Mouse (Mus musculus) G1E (cell line): ENCODE data around the gene Gm28048. TPM values are rescaled to one million over a fixed set of nuclear protein-coding genes. Genes with fewer than 3 reads are reported as not detected.

Experiments
- ATAC-seq: 2 replicates; pipeline ENCODE4 v1.8.0; 2016; ENCODE audit warnings: mild to moderate bottlenecking; ENCODE audit not compliant: insufficient number of reproducible peaks, poor library complexity, low FRiP score, severe bottlenecking; ENCODE audit errors: extremely low read depth
- DNase-seq: peaks from one replicate; pipeline ENCODE4 v3.0.0; 2012; ENCODE audit warnings: low spot score
- H3K27me3 ChIP-seq: 2 replicates; pipeline ENCODE4 v1.6.1; 2012; ENCODE audit warnings: mild to moderate bottlenecking, low read length, inconsistent platforms; ENCODE audit not compliant: insufficient read depth
- H3K36me3 ChIP-seq: replicated peaks from 2 replicates; pipeline ENCODE3; 2012; ENCODE audit warnings: mild to moderate bottlenecking, inconsistent platforms
- H3K4me1 ChIP-seq: 2 replicates; pipeline ENCODE4 v1.6.1; 2012; ENCODE audit warnings: low read depth, low read length, inconsistent platforms, mixed read lengths; ENCODE audit not compliant: insufficient read depth
- H3K4me3 ChIP-seq: 2 replicates; pipeline ENCODE4 v1.5.1; 2012; ENCODE audit warnings: low read depth, mild to moderate bottlenecking, inconsistent platforms, low read length, moderate library complexity, mixed read lengths
- H3K9me3 ChIP-seq: replicated peaks from 2 replicates; pipeline ENCODE4 v1.6.1; 2012; ENCODE audit warnings: inconsistent platforms
- CTCF ChIP-seq: IDR thresholded peaks from 2 replicates; pipeline ENCODE4 v1.5.1; 2012; ENCODE audit warnings: low read depth, low read length, inconsistent platforms, mixed read lengths
- GATA1 ChIP-seq: IDR thresholded peaks from 2 replicates; pipeline ENCODE4 v1.6.1; 2012; ENCODE audit warnings: borderline replicate concordance, low read length, inconsistent platforms, mixed read lengths
- GATA2 ChIP-seq: IDR thresholded peaks from 2 replicates; pipeline ENCODE4 v1.6.1; 2012; ENCODE audit warnings: low read depth, low read length, inconsistent platforms, borderline replicate concordance
- POLR2AphosphoS5 ChIP-seq: IDR thresholded peaks from 2 replicates; pipeline ENCODE4 v1.6.1; 2012; ENCODE audit warnings: low read depth, low read length, inconsistent platforms; ENCODE audit not compliant: insufficient replicate concordance
- TAL1 ChIP-seq: conservative IDR thresholded peaks from 2 replicates; pipeline ENCODE4 v1.6.1; 2012; ENCODE audit warnings: low read depth, low read length, inconsistent platforms, mixed read lengths
- polyA plus RNA-seq: library from polyadenylated mRNA; stranded (reverse); fragments of >175 nt; gene quantifications from 2 replicates; pipeline ENCODE4 v1.2.3, GENCODE M21; 2012
- total RNA-seq, 2 experiments: library from RNA; stranded (forward) in 1 of 2; stranded (reverse) in 1 of 2; fragments of 200-1000 nt in 1 of 2; fragments of >200 nt in 1 of 2; fragmentation: Nextera tagmentation in 1 of 2; gene quantifications; 2 replicates each; pipeline ENCODE4 v1.2.3; 2014 to 2017

The Gm28048 gene
- total and polyA plus RNA-seq, 3 experiments = 30.9 to 37.9 TPM; not detected in 1

GRCm38 (mm10) chr11:22809465-22810096 is 172.3 kb downstream of the Gm28048 start:
- Histone ChIP-seq H3K27me3 (no peaks in the 10 kb centered on the region), H3K9me3 (no peaks in the 10 kb centered on the region), H3K36me3 (no peaks in the 10 kb centered on the region), H3K4me1 (peaks cover 78% of the 10 kb centered on the region), H3K4me3 (peak overlapping the region; percentile 59; the same call in 1 of the 2 replicates)
- DNase-seq (peak; percentile 68), ATAC-seq (peak; percentile 76)
- TF ChIP-seq TAL1 (peak; percentile 98), CTCF (no peak), GATA1 (no peak), POLR2AphosphoS5 (no peak), GATA2 (no peak)

- Histone ChIP-seq H3K4me1 (peaks cover 63% of the 10 kb centered on the region), H3K27me3 (no peaks in the 10 kb centered on the region), H3K36me3 (peaks cover 3% of the 10 kb centered on the region), H3K4me3 (no peak overlapping the region), H3K9me3 (no peaks in the 10 kb centered on the region)
- DNase-seq (no peak), ATAC-seq (no peak)
- TF ChIP-seq GATA2 = no peak
- TF ChIP-seq GATA1 = no peak
- no peak for TF ChIP-seq TAL1
- TF ChIP-seq POLR2AphosphoS5 = no peak
- TF ChIP-seq CTCF = no peak
Observed at GRCm38 (mm10) chr11:22808040-22808439, 173.8 kb downstream of the Gm28048 start.

- no peaks in the 10 kb centered on the region for H3K9me3 ChIP-seq
- H3K4me1 ChIP-seq = peaks cover 40% of the 10 kb centered on the region
- ATAC-seq (no peak), DNase-seq (no peak)
- H3K36me3 ChIP-seq = peaks cover 3% of the 10 kb centered on the region
- TF ChIP-seq CTCF (no peak), GATA1 (no peak), TAL1 (no peak), GATA2 (no peak), POLR2AphosphoS5 (no peak)
- H3K27me3 ChIP-seq = no peaks in the 10 kb centered on the region
- no peak overlapping the region for H3K4me3 ChIP-seq
Observed at GRCm38 (mm10) chr11:22805171-22805570, 176.7 kb downstream of the Gm28048 start.

GRCm38 (mm10) chr11:22799987-22800424 is 181.9 kb downstream of the Gm28048 start:
- ATAC-seq = no peak

GRCm38 (mm10) chr11:22798916-22799315 is 183.0 kb downstream of the Gm28048 start:
- Histone ChIP-seq H3K27me3 (no peaks in the 10 kb centered on the region), H3K9me3 (no peaks in the 10 kb centered on the region), H3K36me3 (peaks cover 15% of the 10 kb centered on the region), H3K4me3 (no peak overlapping the region), H3K4me1 (peaks cover 22% of the 10 kb centered on the region)
- no peak for ATAC-seq
- no peak for DNase-seq
- no peak for TF ChIP-seq GATA1
- TF ChIP-seq TAL1 = no peak
- no peak for TF ChIP-seq CTCF
- no peak for TF ChIP-seq POLR2AphosphoS5
- no peak for TF ChIP-seq GATA2

More at GRCm38 (mm10) chr11:22799987-22800424, 181.9 kb downstream of the Gm28048 start:
- DNase-seq = no peak
- Histone ChIP-seq H3K4me3 (no peak overlapping the region), H3K36me3 (peaks cover 15% of the 10 kb centered on the region), H3K9me3 (no peaks in the 10 kb centered on the region), H3K27me3 (no peaks in the 10 kb centered on the region), H3K4me1 (peaks cover 12% of the 10 kb centered on the region)
- TF ChIP-seq CTCF (no peak), GATA2 (no peak), TAL1 (no peak)

GRCm38 (mm10) chr11:22794734-22795133 is 187.2 kb downstream of the Gm28048 start:
- ATAC-seq = no peak
- TF ChIP-seq CTCF = no peak
- H3K4me1 ChIP-seq = peaks cover 27% of the 10 kb centered on the region
- H3K9me3 ChIP-seq = no peaks in the 10 kb centered on the region
- no peaks in the 10 kb centered on the region for H3K27me3 ChIP-seq
- no peak for DNase-seq
- H3K4me3 ChIP-seq = no peak overlapping the region
- H3K36me3 ChIP-seq = peaks cover 12% of the 10 kb centered on the region

- Histone ChIP-seq H3K4me1 (peaks cover 22% of the 10 kb centered on the region), H3K36me3 (peaks cover 7% of the 10 kb centered on the region), H3K27me3 (no peaks in the 10 kb centered on the region), H3K4me3 (no peak overlapping the region), H3K9me3 (no peaks in the 10 kb centered on the region)
- DNase-seq = no peak
- 0 out of 2 replicates have a peak, but pooled peaks have one; percentile 34 for ATAC-seq
- no peak for TF ChIP-seq TAL1
- no peak for TF ChIP-seq GATA1
- no peak for TF ChIP-seq CTCF
Observed at GRCm38 (mm10) chr11:22793881-22794203, 188.0 kb downstream of the Gm28048 start.
